ENCODE assay signal across 10 mouse cellular contexts in the genomic region with DNA sequence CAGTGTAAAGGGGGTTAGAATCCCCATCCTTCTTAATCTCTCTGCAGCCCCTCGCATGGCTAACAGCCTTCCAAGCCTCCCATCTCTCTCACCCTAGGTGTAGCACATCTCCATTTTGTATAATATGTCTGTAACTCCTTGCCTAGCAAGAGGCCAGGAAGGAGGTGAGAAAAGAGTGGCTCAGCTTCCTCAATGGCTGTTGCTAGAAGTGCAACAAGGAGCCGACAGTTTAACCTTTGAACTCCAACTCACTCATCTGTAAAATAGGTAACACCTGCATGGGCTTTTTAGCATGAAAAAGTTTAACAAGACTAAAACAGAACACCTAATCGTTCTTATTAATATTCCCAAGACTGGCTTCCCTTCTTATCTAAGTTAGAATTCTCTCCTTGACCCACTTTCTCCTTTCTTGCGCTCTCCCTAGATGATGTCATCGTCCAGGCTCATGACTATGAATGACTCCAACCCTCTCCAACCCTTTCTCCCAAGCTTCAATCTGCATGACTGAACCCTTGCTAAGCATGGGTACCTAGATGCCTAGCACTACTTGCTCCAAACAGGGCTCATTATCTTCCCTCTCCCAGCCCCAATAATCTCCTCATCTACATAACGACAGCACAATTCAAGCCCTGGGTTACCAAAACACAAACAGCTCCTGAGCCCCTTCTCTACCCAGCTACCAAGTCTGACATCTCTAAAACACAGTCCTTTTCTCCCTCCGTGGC. TPM values are rescaled to one million over a fixed set of nuclear protein-coding genes. Genes with fewer than 3 reads are reported as not detected.
DNase-seq lines count a peak whose midpoint lies in the region; ATAC-seq lines count a peak whose summit lies in the region.
"Had no signal": no experiment of that assay in that cellular context is flagged by ENCODE, and none has a peak within 500 bp of the region (broad histone marks: within the 10 kb centered on the region; RNA-seq: fewer than 3 reads in every experiment).

No protein-coding gene starts in this region.

- H3K9ac ChIP-seq in kidney, embryonic 16.5 days (replicated peaks; ENCODE audit: low read length) = no peak overlapping the region
- H3K9ac ChIP-seq in forebrain, embryonic 14.5 days (ENCODE audit: low read length) = no peak overlapping the region
- H3K9ac ChIP-seq in midbrain, embryonic 15.5 days = no peak overlapping the region
- H3K9ac ChIP-seq: lung, embryonic 15.5 days had no signal

- no peak overlapping the region for H3K27ac ChIP-seq in kidney, embryonic 16.5 days (ENCODE audit: low read length)
- peak overlapping the region; percentile 63 for H3K27ac ChIP-seq in forebrain, embryonic 14.5 days (ENCODE audit: low read depth, low read length)
- H3K27ac ChIP-seq in midbrain, embryonic 15.5 days = peak overlapping the region; percentile 57
- H3K27ac ChIP-seq: lung, embryonic 15.5 days had no signal

- H3K4me2 ChIP-seq in kidney, embryonic 16.5 days (replicated peaks; ENCODE audit: low read depth, low read length) = no peak overlapping the region
- no peak overlapping the region; the same call in 1 of the 2 replicates for H3K4me2 ChIP-seq in forebrain, embryonic 14.5 days (ENCODE audit: low read length)
- no peak overlapping the region for H3K4me2 ChIP-seq in midbrain, embryonic 15.5 days
- H3K4me2 ChIP-seq: lung, embryonic 15.5 days had no signal

- peak; percentile 64; the same call in 1 of the 2 replicates for ATAC-seq in kidney, embryonic 16.5 days (ENCODE audit: low FRiP score, low TSS enrichment)
- peak; percentile 87 for ATAC-seq in forebrain, embryonic 14.5 days
- ATAC-seq in midbrain, embryonic 15.5 days (replicated peaks) = peak; percentile 37
- ATAC-seq in cerebellum, adult (ENCODE audit: insufficient number of reproducible peaks, low FRiP score, low TSS enrichment) = no peak

- H3K36me3 ChIP-seq in kidney, embryonic 16.5 days (ENCODE audit: insufficient read depth, low read length) = no peaks in the 10 kb centered on the region
- H3K36me3 ChIP-seq in forebrain, embryonic 14.5 days (ENCODE audit: control insufficient read depth, insufficient read depth, low read length) = no peaks in the 10 kb centered on the region
- no peaks in the 10 kb centered on the region for H3K36me3 ChIP-seq in midbrain, embryonic 15.5 days (replicated peaks)
- H3K36me3 ChIP-seq: lung, embryonic 15.5 days had no signal

- DNase-seq in adrenal gland, postnatal 36 days = peak; percentile 34 to 38
- DNase-seq in adrenal gland, postnatal 4 days (ENCODE audit: low spot score in 2 of 2) = no peak
- no peak for DNase-seq in kidney, adult 11 months
- peak; percentile 68 for DNase-seq in forebrain, embryonic 14.5 days (ENCODE audit: low spot score)
- no peak for DNase-seq in frontal cortex, postnatal 10 days (ENCODE audit: low spot score in 2 of 2)
- DNase-seq: thymus, postnatal 14 days had no signal

- H3K9me3 ChIP-seq in kidney, embryonic 16.5 days (ENCODE audit: low read length) = no peaks in the 10 kb centered on the region
- H3K9me3 ChIP-seq in forebrain, embryonic 14.5 days (replicated peaks; ENCODE audit: control insufficient read depth, low read length) = no peaks in the 10 kb centered on the region
- H3K9me3 ChIP-seq in midbrain, embryonic 15.5 days = no peaks in the 10 kb centered on the region
- H3K9me3 ChIP-seq: lung, embryonic 15.5 days had no signal

- H3K4me3 ChIP-seq in kidney, embryonic 16.5 days (ENCODE audit: low read length) = no peak overlapping the region
- H3K4me3 ChIP-seq in forebrain, embryonic 14.5 days (ENCODE audit: low read depth, low read length) = no peak overlapping the region
- H3K4me3 ChIP-seq in midbrain, embryonic 15.5 days = no peak overlapping the region
- H3K4me3 ChIP-seq: lung, embryonic 15.5 days had no signal

- H3K27me3 ChIP-seq in kidney, embryonic 16.5 days (ENCODE audit: insufficient read depth, low read length) = no peaks in the 10 kb centered on the region
- no peaks in the 10 kb centered on the region for H3K27me3 ChIP-seq in forebrain, embryonic 14.5 days (replicated peaks; ENCODE audit: control insufficient read depth, insufficient read depth, low read length)
- H3K27me3 ChIP-seq in midbrain, embryonic 15.5 days (replicated peaks) = no peaks in the 10 kb centered on the region
- H3K27me3 ChIP-seq: lung, embryonic 15.5 days had no signal

- H3K4me1 ChIP-seq in kidney, embryonic 16.5 days (ENCODE audit: insufficient read depth, low read length) = peaks cover 40% of the 10 kb centered on the region
- peaks cover 33% of the 10 kb centered on the region for H3K4me1 ChIP-seq in forebrain, embryonic 14.5 days (ENCODE audit: control insufficient read depth, insufficient read depth, low read length)
- H3K4me1 ChIP-seq in midbrain, embryonic 15.5 days = peaks cover 35% of the 10 kb centered on the region

- 37% methylated on average over 7 of the region's 7 CpGs for WGBS in kidney, embryonic 16.5 days
- WGBS in forebrain, embryonic 14.5 days = 8% methylated on average over 7 of the region's 7 CpGs
- WGBS in midbrain, embryonic 15.5 days = 14% methylated on average over 7 of the region's 7 CpGs

RNA-seq across cellular contexts. Expression of a gene that starts 24.8 kb away (rescaled TPM):
- 10 to 100 TPM; 77.6 to 88.4 TPM for total RNA-seq in adrenal gland, postnatal 36 days (2021)
- total RNA-seq in adrenal gland, postnatal 4 days (2021) = 100 to 1,000 TPM in 1 of 2 experiments, 10 to 100 TPM in 1; 86.5 to 106 TPM
- 9.2 and 11.2 TPM in 2 replicates for polyA plus RNA-seq in kidney, embryonic 16.5 days (2015; fragmentation: Nextera tagmentation; extraction: Ambion mirVana)
- polyA plus RNA-seq in forebrain, embryonic 14.5 days (2014; fragmentation: Nextera tagmentation; extraction: Ambion mirVana) = 34.0 and 43.0 TPM in 2 replicates
- polyA plus RNA-seq in midbrain, embryonic 15.5 days (2015; fragmentation: Nextera tagmentation; extraction: Ambion mirVana) = 46.6 and 48.5 TPM in 2 replicates

Comparison
In these comparisons a context has a peak if more than half of its experiments do, and no peak if none do; other contexts are left out.
1. DNase-seq: peak in adrenal gland, postnatal 36 days (2 of 2) and forebrain, embryonic 14.5 days (single experiment); none in adrenal gland, postnatal 4 days (0 of 2), kidney, adult 11 months (single experiment) and frontal cortex, postnatal 10 days (0 of 2).